Mouse (Mus musculus) forebrain, embryonic 16.5 days (tissue): ENCODE data around the gene Cntf. TPM values are rescaled to one million over a fixed set of nuclear protein-coding genes. Genes with fewer than 3 reads are reported as not detected.

ENCODE experiments used
- ATAC-seq: fragments of 200-750 bp; cut with Nextera tagmentation; 2 replicates; pipeline ENCODE4 v1.8.0; 2017; ENCODE audit warnings: mild to moderate bottlenecking, moderate library complexity
- H3K27ac ChIP-seq: fragments of 300-500 bp; sonication (generic); 2 replicates; pipeline ENCODE4 v1.5.1; 2014; ENCODE audit warnings: low read length, control low read depth
- H3K27me3 ChIP-seq: fragments of 300-500 bp; sonication (generic); replicated peaks from 2 replicates; pipeline ENCODE4 v1.6.1; 2014; ENCODE audit warnings: low read length; ENCODE audit not compliant: control insufficient read depth, insufficient read depth
- H3K36me3 ChIP-seq: fragments of 300-500 bp; sonication (generic); 2 replicates; pipeline ENCODE4 v1.6.1; 2014; ENCODE audit not compliant: control insufficient read depth, insufficient read depth
- H3K4me1 ChIP-seq: fragments of 300-500 bp; sonication (generic); replicated peaks from 2 replicates; pipeline ENCODE4 v1.6.1; 2014; ENCODE audit warnings: low read length; ENCODE audit not compliant: control insufficient read depth, insufficient read depth
- H3K4me2 ChIP-seq: fragments of 300-500 bp; sonication (generic); 2 replicates; pipeline ENCODE4 v1.6.1; 2014; ENCODE audit warnings: mild to moderate bottlenecking, low read length, control low read depth
- H3K4me3 ChIP-seq: fragments of 300-500 bp; sonication (generic); replicated peaks from 2 replicates; pipeline ENCODE4 v1.5.1; 2014; ENCODE audit warnings: mild to moderate bottlenecking, low read length, control low read depth
- H3K9ac ChIP-seq: fragments of 300-500 bp; sonication (generic); replicated peaks from 2 replicates; pipeline ENCODE4 v1.6.1; 2014; ENCODE audit warnings: low read depth, low read length, control low read depth
- H3K9me3 ChIP-seq: fragments of 300-500 bp; sonication (generic); 2 replicates; pipeline ENCODE4 v1.6.1; 2016; ENCODE audit warnings: low read length; ENCODE audit not compliant: control insufficient read depth
- WGBS: fragments of 180-500 bp; shearing (Covaris S2); extraction: QIAGEN DNeasy Blood & Tissue Kit; methylation state at CpG from one replicate; pipeline ENCODE4 v1.1.7; 2014; 5-methylcytosine and 5-hydroxymethylcytosine counted together
- polyA plus RNA-seq: library from polyadenylated mRNA; unstranded; fragments of >200 nt; fragmentation: Nextera tagmentation; extraction: Ambion mirVana; gene quantifications from 2 replicates; pipeline ENCODE4 v1.2.1, GENCODE M21; 2015

Cntf gene
- polyA plus RNA-seq: 1.3 and 1.5 TPM in 2 replicates

DNA sequence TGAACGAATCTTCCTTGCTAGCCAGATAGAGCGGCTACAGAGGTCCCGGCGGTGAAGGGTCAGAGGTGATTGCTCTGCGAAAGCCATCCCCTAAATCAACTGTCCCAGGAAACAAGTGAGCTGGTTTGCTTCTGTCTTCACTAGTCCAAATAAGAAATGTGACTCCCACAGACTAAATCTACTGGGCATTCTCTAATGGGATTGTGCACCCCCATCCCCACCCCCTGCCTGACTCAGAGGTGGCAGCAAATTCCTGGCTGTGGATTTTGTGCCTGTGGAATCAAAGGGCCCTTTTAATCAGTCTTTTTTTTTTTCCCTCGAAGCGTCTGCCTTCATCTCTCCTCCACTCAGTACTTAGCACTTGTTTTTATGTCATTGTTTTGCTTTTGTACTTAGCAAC, at the start of gene Cntf:
Gene Cntf (minus strand): TSS at position 325 of the 400 bp plus-strand sequence.
- no peaks in the 10 kb centered on the region for H3K4me1 ChIP-seq
- H3K4me3 ChIP-seq: no peak within 1 kb of the TSS
- WGBS: 54% methylated on average over 7 of the region's 7 CpGs
- H3K9ac ChIP-seq: no peak within 1 kb of the TSS
- H3K27me3 ChIP-seq: no peaks in the 10 kb centered on the region
- no peaks in the 10 kb centered on the region for H3K9me3 ChIP-seq
- H3K27ac ChIP-seq: no peak within 1 kb of the TSS
- no peak for ATAC-seq
- peaks cover 21% of the 10 kb centered on the region for H3K36me3 ChIP-seq
- no peak within 1 kb of the TSS for H3K4me2 ChIP-seq

DNA sequence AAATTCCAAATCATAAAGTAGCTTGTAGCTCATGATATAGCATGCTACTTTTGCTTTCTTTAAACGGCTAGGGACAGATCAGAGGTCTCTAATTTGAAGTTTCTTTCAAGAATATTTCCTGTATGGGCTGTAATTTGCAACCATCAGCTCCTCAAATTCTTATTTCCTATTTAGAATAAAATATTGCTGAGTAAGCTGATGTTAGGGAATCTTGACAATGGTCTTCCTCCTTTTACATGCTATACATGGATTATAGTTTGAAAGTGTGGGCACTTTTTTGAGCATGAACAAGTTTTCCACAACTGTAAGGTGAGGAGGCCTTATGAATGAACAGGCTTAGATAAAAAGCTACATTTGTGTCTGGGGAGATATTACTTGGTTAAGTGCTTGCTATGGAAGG, 48.5 kb upstream of the Cntf start:
- Histone ChIP-seq H3K4me2 (no peak overlapping the region), H3K9me3 (no peaks in the 10 kb centered on the region), H3K4me1 (no peaks in the 10 kb centered on the region), H3K27ac (no peak overlapping the region), H3K4me3 (no peak overlapping the region), H3K27me3 (no peaks in the 10 kb centered on the region), H3K36me3 (no peaks in the 10 kb centered on the region), H3K9ac (no peak overlapping the region)
- no peak for ATAC-seq
- 80% methylated on average over 1 of the region's 1 CpGs for WGBS

GRCm38 (mm10) chr19:12812644-12813364, 47.4 kb upstream of the Cntf start:
- Histone ChIP-seq H3K9ac (no peak overlapping the region), H3K27ac (no peak overlapping the region), H3K4me3 (no peak overlapping the region), H3K36me3 (no peaks in the 10 kb centered on the region), H3K4me1 (no peaks in the 10 kb centered on the region), H3K27me3 (no peaks in the 10 kb centered on the region), H3K9me3 (no peaks in the 10 kb centered on the region), H3K4me2 (no peak overlapping the region)
- WGBS: 70% methylated on average over 1 of the region's 1 CpGs
- no peak for ATAC-seq

- Histone ChIP-seq H3K27ac (no peak overlapping the region), H3K9ac (no peak overlapping the region), H3K4me1 (no peaks in the 10 kb centered on the region), H3K4me3 (no peak overlapping the region), H3K36me3 (no peaks in the 10 kb centered on the region), H3K4me2 (no peak overlapping the region), H3K9me3 (no peaks in the 10 kb centered on the region), H3K27me3 (no peaks in the 10 kb centered on the region)
- no peak for ATAC-seq
- WGBS: 65% methylated on average over 2 of the region's 2 CpGs
Measured at GRCm38 (mm10) chr19:12806214-12806613, 40.8 kb upstream of the Cntf start.

DNA sequence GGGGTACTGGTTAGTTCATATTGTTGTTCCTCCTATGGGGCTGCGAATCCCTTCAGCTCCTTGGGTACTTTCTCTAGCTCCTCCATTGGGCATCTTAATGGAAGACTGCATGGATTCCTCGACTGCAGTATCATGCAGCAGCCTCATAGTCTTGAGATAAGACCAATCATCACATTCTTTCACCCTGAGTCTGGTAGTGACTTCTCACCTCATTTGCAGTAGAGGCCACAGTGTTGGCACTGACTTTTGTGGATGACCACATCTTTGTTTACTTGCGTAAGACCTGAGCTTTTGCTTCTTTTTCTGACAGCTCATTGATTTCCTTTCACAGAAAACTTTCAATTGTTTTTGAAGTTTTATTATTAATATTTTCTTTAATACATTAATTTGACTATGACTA, 40.3 kb upstream of the Cntf start:
- H3K4me1 ChIP-seq: no peaks in the 10 kb centered on the region
- WGBS: 89% methylated on average over 3 of the region's 3 CpGs
- no peak overlapping the region for H3K4me2 ChIP-seq
- ATAC-seq: no peak
- no peak overlapping the region for H3K4me3 ChIP-seq
- H3K27ac ChIP-seq: no peak overlapping the region
- no peaks in the 10 kb centered on the region for H3K9me3 ChIP-seq
- H3K27me3 ChIP-seq: no peaks in the 10 kb centered on the region
- H3K36me3 ChIP-seq: no peaks in the 10 kb centered on the region
- H3K9ac ChIP-seq: no peak overlapping the region

GRCm38 (mm10) chr19:12804237-12804636, 38.8 kb upstream of the Cntf start:
- H3K4me3 ChIP-seq: no peak overlapping the region
- no peaks in the 10 kb centered on the region for H3K9me3 ChIP-seq
- H3K9ac ChIP-seq: no peak overlapping the region
- no peaks in the 10 kb centered on the region for H3K27me3 ChIP-seq
- no peaks in the 10 kb centered on the region for H3K36me3 ChIP-seq
- H3K4me2 ChIP-seq: no peak overlapping the region
- 85% methylated on average over 1 of the region's 1 CpGs for WGBS
- no peak for ATAC-seq
- H3K4me1 ChIP-seq: no peaks in the 10 kb centered on the region
- no peak overlapping the region for H3K27ac ChIP-seq

GRCm38 (mm10) chr19:12802830-12803229, 37.4 kb upstream of the Cntf start:
- no peak for ATAC-seq
- no peak overlapping the region for H3K9ac ChIP-seq
- 73% methylated on average over 3 of the region's 3 CpGs for WGBS
- H3K27me3 ChIP-seq: no peaks in the 10 kb centered on the region
- H3K4me3 ChIP-seq: no peak overlapping the region
- H3K36me3 ChIP-seq: no peaks in the 10 kb centered on the region
- H3K9me3 ChIP-seq: no peaks in the 10 kb centered on the region
- no peak overlapping the region for H3K27ac ChIP-seq
- H3K4me1 ChIP-seq: no peaks in the 10 kb centered on the region
- no peak overlapping the region for H3K4me2 ChIP-seq

DNA sequence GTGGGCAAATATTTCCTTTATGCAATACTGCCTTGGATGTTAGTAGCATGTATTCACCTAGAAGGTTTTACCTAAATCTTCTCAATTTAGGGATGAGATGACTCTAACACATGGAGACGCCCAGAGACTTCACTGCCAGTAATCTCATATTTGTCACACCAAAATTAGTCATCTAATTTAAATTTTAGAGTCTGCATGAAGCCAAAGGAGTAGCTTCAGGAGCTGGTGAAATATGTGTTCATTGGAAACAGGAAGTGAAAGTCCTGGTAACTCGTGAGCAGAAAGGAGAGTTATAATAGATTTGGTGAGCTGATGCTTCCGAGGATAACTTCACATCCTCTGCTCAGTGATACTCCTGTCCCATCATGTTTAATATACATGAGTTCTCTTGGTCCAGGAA, 35.6 kb upstream of the Cntf start:
- no peaks in the 10 kb centered on the region for H3K36me3 ChIP-seq
- no peaks in the 10 kb centered on the region for H3K27me3 ChIP-seq
- 77% methylated on average over 3 of the region's 3 CpGs for WGBS
- H3K4me2 ChIP-seq: no peak overlapping the region
- H3K27ac ChIP-seq: no peak overlapping the region
- H3K4me1 ChIP-seq: peaks cover 2% of the 10 kb centered on the region; the same call in 1 of the 2 replicates
- H3K9ac ChIP-seq: no peak overlapping the region
- H3K9me3 ChIP-seq: no peaks in the 10 kb centered on the region
- no peak for ATAC-seq
- H3K4me3 ChIP-seq: no peak overlapping the region

DNA sequence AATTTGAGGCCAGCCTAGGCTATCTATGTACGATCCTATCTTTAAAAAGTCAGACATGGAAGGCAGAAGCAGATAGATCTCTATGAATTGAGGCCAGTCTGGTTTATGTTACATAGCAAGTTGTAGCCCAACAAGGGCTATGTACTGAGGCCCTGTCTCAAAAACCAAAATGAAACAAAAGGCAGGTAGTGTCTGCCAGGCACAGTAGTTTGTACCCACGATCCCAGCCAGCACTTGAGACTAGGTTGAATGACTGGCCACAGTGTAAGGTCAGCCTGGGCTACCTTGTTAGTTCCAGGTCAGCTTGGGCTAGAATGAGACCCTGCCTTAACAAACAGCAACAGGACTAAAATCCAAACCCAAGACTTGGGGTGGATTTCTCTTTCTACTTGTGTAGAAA, 35.2 kb upstream of the Cntf start:
- Histone ChIP-seq H3K27me3 (no peaks in the 10 kb centered on the region), H3K4me1 (peaks cover 2% of the 10 kb centered on the region; the same call in 1 of the 2 replicates), H3K9me3 (no peaks in the 10 kb centered on the region), H3K4me3 (no peak overlapping the region), H3K36me3 (no peaks in the 10 kb centered on the region), H3K4me2 (no peak overlapping the region), H3K27ac (no peak overlapping the region), H3K9ac (no peak overlapping the region)
- WGBS: 78% methylated on average over 2 of the region's 2 CpGs
- no peak for ATAC-seq

- no peak overlapping the region for H3K9ac ChIP-seq
- no peak overlapping the region for H3K27ac ChIP-seq
- H3K4me2 ChIP-seq: no peak overlapping the region
- H3K27me3 ChIP-seq: no peaks in the 10 kb centered on the region
- WGBS: 86% methylated on average over 3 of the region's 3 CpGs
- ATAC-seq: no peak
- no peaks in the 10 kb centered on the region for H3K9me3 ChIP-seq
- H3K4me1 ChIP-seq: peaks cover 2% of the 10 kb centered on the region; the same call in 1 of the 2 replicates
- no peak overlapping the region for H3K4me3 ChIP-seq
- no peaks in the 10 kb centered on the region for H3K36me3 ChIP-seq
Measured at GRCm38 (mm10) chr19:12799081-12799480, 33.6 kb upstream of the Cntf start.
